Mouse (Mus musculus): ENCODE results near the gene Tub. TPM values are rescaled to one million over a fixed set of nuclear protein-coding genes. Genes with fewer than 3 reads are reported as not detected.

The Tub gene
- polyA plus RNA-seq, 1 experiment from 2014 or later = 1.00 TPM

DNA sequence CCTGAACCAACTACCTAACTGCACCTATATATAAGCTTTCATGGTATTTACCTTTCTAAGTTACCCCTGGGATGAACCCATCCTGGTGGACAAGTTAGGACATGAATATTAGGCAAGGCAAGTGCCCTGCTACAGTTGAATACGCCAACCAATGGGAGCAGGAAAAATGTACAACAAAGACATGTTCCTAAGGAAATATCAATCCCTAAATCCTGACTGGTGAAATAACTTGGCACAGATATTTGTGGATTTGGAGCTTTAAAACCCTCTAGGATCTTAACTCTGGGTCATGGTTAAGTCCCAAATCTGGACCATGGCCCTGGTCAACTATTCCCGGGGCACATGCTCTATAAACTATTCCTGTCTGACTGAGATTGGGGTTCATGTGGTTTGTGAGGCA is 95.7 kb downstream of the Tub start:
- no peak overlapping the region for H3K9ac ChIP-seq (replicated peaks; ENCODE audit: low read length)
- H3K9me3 ChIP-seq (ENCODE audit: low read length) = no peaks in the 10 kb centered on the region
- H3K4me2 ChIP-seq (replicated peaks; ENCODE audit: low read depth, low read length) = no peak overlapping the region
- H3K4me1 ChIP-seq (ENCODE audit: insufficient read depth, low read length) = no peaks in the 10 kb centered on the region
- H3K4me3 ChIP-seq (ENCODE audit: low read length) = no peak overlapping the region
- no peak for ATAC-seq (ENCODE audit: low FRiP score, low TSS enrichment)
- WGBS = 95% methylated on average over 2 of the region's 2 CpGs
- no peaks in the 10 kb centered on the region for H3K27me3 ChIP-seq (ENCODE audit: insufficient read depth, low read length)
- no peak overlapping the region for H3K27ac ChIP-seq (ENCODE audit: low read length)
- no peaks in the 10 kb centered on the region for H3K36me3 ChIP-seq (ENCODE audit: insufficient read depth, low read length)

DNA sequence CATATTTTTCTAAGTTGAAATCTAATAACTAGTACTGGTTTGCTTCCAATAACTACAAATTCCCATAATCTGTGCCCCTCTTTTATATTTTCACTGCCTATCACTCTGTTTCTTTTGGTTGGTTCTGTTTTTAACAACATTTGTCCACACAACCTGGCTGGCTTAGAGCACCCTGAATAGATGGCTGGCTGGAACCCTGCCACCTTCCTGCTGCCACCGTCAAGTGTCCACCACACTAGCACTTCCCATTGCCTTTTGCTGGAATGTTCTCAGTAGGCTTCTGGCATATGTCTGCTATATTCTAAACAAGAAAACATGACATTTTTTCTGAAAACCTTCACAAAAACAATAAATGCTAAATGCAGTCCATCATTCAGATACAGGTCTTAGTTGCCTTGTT is 100.7 kb downstream of the Tub start:
- H3K27ac ChIP-seq (ENCODE audit: low read length) = no peak overlapping the region
- H3K36me3 ChIP-seq (ENCODE audit: insufficient read depth, low read length) = no peaks in the 10 kb centered on the region
- no peak overlapping the region for H3K9ac ChIP-seq (replicated peaks; ENCODE audit: low read length)
- H3K4me3 ChIP-seq (ENCODE audit: low read length) = no peak overlapping the region
- ATAC-seq (ENCODE audit: low FRiP score, low TSS enrichment) = no peak
- no peaks in the 10 kb centered on the region for H3K9me3 ChIP-seq (ENCODE audit: low read length)
- H3K4me1 ChIP-seq (ENCODE audit: insufficient read depth, low read length) = no peaks in the 10 kb centered on the region
- no peaks in the 10 kb centered on the region for H3K27me3 ChIP-seq (ENCODE audit: insufficient read depth, low read length)
- H3K4me2 ChIP-seq (replicated peaks; ENCODE audit: low read depth, low read length) = no peak overlapping the region
- 72% methylated on average over 1 of the region's 1 CpGs for WGBS

DNA sequence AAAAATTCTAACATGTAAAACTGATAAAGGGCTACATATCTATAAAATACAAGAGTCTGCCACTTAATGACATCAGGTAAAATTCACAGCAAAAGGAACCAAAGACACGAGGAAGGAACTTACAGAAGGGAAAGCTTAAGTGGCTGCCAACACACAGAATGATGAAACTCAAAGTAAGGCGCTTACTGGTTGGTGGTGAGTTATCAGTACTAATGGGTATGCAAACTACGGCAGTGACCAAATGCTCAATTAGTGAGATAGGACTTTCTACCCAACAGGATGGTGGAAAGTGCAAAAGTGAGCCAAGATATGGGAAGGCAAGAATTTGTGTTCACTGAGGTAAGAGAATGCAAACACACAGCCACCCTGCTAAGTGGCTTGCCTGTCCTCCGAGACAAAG is 109.4 kb downstream of the Tub start:
- no peaks in the 10 kb centered on the region for H3K36me3 ChIP-seq (ENCODE audit: insufficient read depth, low read length)
- no peaks in the 10 kb centered on the region for H3K27me3 ChIP-seq (ENCODE audit: insufficient read depth, low read length)
- no peaks in the 10 kb centered on the region for H3K4me1 ChIP-seq (ENCODE audit: insufficient read depth, low read length)
- 84% methylated on average over 4 of the region's 4 CpGs for WGBS
- no peak for ATAC-seq (ENCODE audit: low FRiP score, low TSS enrichment)
- no peak overlapping the region for H3K27ac ChIP-seq (ENCODE audit: low read length)
- H3K4me3 ChIP-seq (ENCODE audit: low read length) = no peak overlapping the region
- no peak overlapping the region for H3K9ac ChIP-seq (replicated peaks; ENCODE audit: low read length)
- no peak overlapping the region for H3K4me2 ChIP-seq (replicated peaks; ENCODE audit: low read depth, low read length)
- no peaks in the 10 kb centered on the region for H3K9me3 ChIP-seq (ENCODE audit: low read length)

DNA sequence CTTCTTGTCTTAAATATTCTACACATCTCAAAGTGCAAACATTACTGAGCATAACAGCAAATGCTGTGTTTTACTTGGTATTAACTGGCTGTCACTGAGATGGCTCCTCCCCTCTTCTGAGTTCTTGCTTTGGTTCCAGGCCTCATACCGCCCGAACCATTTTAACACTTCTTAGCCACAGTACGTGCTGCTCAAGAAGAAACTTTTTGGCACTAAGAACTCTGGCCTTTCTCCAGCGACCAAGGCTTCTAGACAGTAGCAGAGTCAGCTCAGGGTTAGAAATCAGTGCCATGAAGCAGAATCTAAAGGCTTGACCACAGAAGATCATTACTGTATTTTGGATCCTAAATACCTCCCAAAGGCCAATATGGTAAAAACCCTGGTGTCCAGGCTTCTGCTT is 119.5 kb downstream of the Tub start:
- 79% methylated on average over 4 of the region's 4 CpGs for WGBS
- no peak overlapping the region for H3K4me2 ChIP-seq (replicated peaks; ENCODE audit: low read depth, low read length)
- H3K4me3 ChIP-seq (ENCODE audit: low read length) = no peak overlapping the region
- no peak overlapping the region for H3K27ac ChIP-seq (ENCODE audit: low read length)
- H3K27me3 ChIP-seq (ENCODE audit: insufficient read depth, low read length) = no peaks in the 10 kb centered on the region
- no peaks in the 10 kb centered on the region for H3K36me3 ChIP-seq (ENCODE audit: insufficient read depth, low read length)
- no peaks in the 10 kb centered on the region for H3K9me3 ChIP-seq (ENCODE audit: low read length)
- ATAC-seq (ENCODE audit: low FRiP score, low TSS enrichment) = no peak
- H3K4me1 ChIP-seq (ENCODE audit: insufficient read depth, low read length) = no peaks in the 10 kb centered on the region
- no peak overlapping the region for H3K9ac ChIP-seq (replicated peaks; ENCODE audit: low read length)

DNA sequence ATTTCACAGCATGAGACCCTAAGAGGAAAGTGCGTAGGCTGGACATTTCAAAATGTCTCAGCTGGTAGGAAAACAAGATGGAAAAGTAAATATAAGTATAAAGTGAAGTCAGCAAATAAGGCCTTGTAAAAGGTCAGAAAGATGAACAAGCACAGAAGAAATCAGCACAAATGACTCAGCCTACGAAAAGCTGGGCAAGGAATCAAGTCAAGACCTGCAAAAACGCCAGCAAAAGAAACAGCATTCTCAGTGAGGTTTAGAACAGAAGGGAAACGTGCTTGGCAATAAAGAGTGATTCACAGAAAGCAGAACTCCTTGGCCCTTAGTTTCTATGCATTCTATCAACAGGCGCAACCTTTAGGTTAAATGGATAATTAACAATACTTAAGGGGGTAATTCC is 122.2 kb downstream of the Tub start:
- Histone ChIP-seq H3K4me3 (ENCODE audit: low read length) (no peak overlapping the region), H3K27ac (ENCODE audit: low read length) (no peak overlapping the region), H3K9ac (replicated peaks; ENCODE audit: low read length) (no peak overlapping the region), H3K27me3 (ENCODE audit: insufficient read depth, low read length) (no peaks in the 10 kb centered on the region), H3K36me3 (ENCODE audit: insufficient read depth, low read length) (no peaks in the 10 kb centered on the region), H3K4me1 (ENCODE audit: insufficient read depth, low read length) (no peaks in the 10 kb centered on the region), H3K4me2 (replicated peaks; ENCODE audit: low read depth, low read length) (no peak overlapping the region), H3K9me3 (ENCODE audit: low read length) (no peaks in the 10 kb centered on the region)
- no peak for ATAC-seq (ENCODE audit: low FRiP score, low TSS enrichment)
- 72% methylated on average over 5 of the region's 5 CpGs for WGBS

DNA sequence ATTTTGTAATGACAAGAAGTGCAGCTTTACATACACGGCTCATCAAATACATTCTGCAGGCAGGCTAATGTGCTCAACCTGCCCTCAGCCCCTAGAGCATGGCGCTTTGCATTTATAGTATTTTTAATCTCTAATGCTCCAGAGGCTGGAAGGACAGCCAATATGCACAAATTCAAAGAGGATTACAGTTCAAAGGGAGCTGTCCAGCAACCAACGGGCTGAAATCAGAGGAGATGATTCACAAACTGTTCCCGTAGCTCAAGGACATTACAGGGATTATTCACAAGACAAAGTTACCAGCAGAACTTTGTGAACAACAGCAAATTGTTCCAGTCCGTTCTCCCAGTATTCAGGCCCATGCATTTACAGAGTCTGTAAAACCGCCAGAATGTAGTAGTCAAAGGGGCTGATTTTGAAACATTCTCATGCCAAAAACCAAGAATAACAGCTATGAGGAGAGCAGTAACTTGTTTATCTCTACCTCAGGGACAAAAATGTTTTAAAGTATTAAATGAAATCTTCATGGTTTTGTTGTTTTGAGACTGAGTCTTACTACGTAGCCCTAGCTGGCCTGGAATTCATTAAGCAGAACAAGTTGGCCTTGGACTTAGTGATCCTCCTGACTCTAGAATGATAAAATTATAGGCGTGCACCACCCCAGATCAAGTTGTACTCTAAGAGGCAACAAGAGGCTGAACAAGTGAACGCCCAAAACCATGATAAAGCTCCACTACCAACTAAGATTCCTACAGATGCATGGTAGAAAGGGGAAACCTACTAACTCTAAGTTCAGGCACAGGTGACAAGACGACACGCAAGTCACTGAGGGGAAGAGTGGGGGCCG is 132.4 kb downstream of the Tub start:
- ATAC-seq (ENCODE audit: low FRiP score, low TSS enrichment) = no peak
- peaks cover 18% of the 10 kb centered on the region for H3K27me3 ChIP-seq (ENCODE audit: insufficient read depth, low read length)

DNA sequence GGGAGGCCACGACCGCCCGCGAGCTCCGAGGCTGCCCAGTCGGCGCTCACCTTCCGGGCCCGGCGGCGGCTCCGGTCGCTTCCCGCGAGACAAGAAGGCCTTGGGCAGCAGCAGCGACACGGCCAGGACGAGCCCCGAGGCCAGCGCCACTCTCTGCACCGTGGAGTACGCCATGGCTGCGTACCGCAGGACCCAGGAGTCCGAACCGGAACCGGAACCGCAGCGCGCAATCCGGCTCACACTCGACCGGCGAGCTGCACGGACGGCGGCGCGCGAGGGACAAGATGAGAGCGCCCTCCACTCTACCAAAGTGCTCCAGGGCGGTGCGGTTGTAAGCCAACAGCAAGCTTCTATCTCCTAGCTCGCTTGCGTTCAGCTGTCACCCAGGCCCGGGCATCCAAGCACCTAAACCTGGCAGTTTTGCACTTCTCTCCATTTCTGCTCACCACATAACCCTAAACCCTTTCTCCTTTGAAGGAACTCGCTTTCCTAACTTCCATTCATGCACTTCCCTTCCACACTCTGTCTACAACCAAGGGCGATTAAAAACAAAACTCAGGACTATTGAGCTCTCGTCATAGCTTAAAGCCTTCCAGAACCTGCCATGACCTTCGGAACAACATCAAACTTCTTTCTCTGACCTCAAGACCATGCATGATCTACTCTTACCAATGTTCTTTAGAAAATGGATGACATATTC is 133.1 kb downstream of the Tub start, which contains the start of gene Ric3:
TSS of gene Ric3 (minus strand) at position 219 of the 700 bp plus-strand sequence.
- H3K27me3 ChIP-seq (ENCODE audit: insufficient read depth, low read length) = peaks cover 18% of the 10 kb centered on the region
- WGBS = 4% methylated on average over 50 of the region's 50 CpGs
- peak within 1 kb of the TSS; percentile 58 for H3K4me2 ChIP-seq (replicated peaks; ENCODE audit: low read depth, low read length)
- peak within 1 kb of the TSS; percentile 46 for H3K4me3 ChIP-seq (ENCODE audit: low read length)
- no peaks in the 10 kb centered on the region for H3K36me3 ChIP-seq (ENCODE audit: insufficient read depth, low read length)
- no peak within 1 kb of the TSS for H3K27ac ChIP-seq (ENCODE audit: low read length)
- no peak within 1 kb of the TSS for H3K9ac ChIP-seq (replicated peaks; ENCODE audit: low read length)
- H3K4me1 ChIP-seq (ENCODE audit: insufficient read depth, low read length) = no peaks in the 10 kb centered on the region
- no peak for ATAC-seq (ENCODE audit: low FRiP score, low TSS enrichment)
- H3K9me3 ChIP-seq (ENCODE audit: low read length) = no peaks in the 10 kb centered on the region

More for the DNA sequence above, 132.4 kb downstream of the Tub start:
- 24% methylated on average over 12 of the region's 12 CpGs for WGBS
- Histone ChIP-seq H3K9me3 (ENCODE audit: low read length) (no peaks in the 10 kb centered on the region), H3K27ac (ENCODE audit: low read length) (no peak overlapping the region), H3K4me2 (replicated peaks; ENCODE audit: low read depth, low read length) (peak overlapping the region; percentile 58), H3K36me3 (ENCODE audit: insufficient read depth, low read length) (no peaks in the 10 kb centered on the region), H3K4me1 (ENCODE audit: insufficient read depth, low read length) (no peaks in the 10 kb centered on the region), H3K4me3 (ENCODE audit: low read length) (peak overlapping the region; percentile 46), H3K9ac (replicated peaks; ENCODE audit: low read length) (no peak overlapping the region)

DNA sequence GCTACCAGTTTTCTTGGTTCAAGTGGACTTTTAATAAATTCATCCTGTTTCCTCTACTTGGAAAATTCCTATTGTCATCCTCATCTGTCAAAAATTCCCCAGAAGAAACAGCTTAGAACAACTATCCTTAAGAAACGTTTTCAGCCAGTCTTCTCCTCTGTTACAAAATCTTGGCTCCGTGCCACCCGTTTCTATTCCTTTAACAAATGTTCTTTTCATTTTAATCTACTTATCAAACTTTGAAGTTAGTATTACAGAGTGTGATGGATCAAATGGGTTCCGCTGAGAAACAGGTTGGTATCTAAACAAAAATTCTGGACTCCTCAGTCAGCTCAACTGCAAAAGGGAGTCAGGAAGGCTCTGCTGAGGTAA is 133.7 kb downstream of the Tub start:
- Histone ChIP-seq H3K4me2 (replicated peaks; ENCODE audit: low read depth, low read length) (no peak overlapping the region), H3K4me3 (ENCODE audit: low read length) (no peak overlapping the region), H3K36me3 (ENCODE audit: insufficient read depth, low read length) (no peaks in the 10 kb centered on the region), H3K9ac (replicated peaks; ENCODE audit: low read length) (no peak overlapping the region), H3K9me3 (ENCODE audit: low read length) (no peaks in the 10 kb centered on the region), H3K4me1 (ENCODE audit: insufficient read depth, low read length) (no peaks in the 10 kb centered on the region), H3K27me3 (ENCODE audit: insufficient read depth, low read length) (peaks cover 18% of the 10 kb centered on the region), H3K27ac (ENCODE audit: low read length) (no peak overlapping the region)
- WGBS = 79% methylated on average over 4 of the region's 4 CpGs
- no peak for ATAC-seq (ENCODE audit: low FRiP score, low TSS enrichment)
